Mouse (Mus musculus): ENCODE data around the gene B430306N03Rik. TPM values are rescaled to one million over a fixed set of nuclear protein-coding genes. Genes with fewer than 3 reads are reported as not detected.

Gene B430306N03Rik
- polyA plus RNA-seq, 1 experiment: 4.3 TPM

GRCm38 (mm10) chr17:48336857-48337256 is 20.9 kb downstream of the B430306N03Rik start:
- Histone ChIP-seq H3K4me1 (replicated peaks; ENCODE audit: control insufficient read depth, insufficient read depth, low read length) (no peaks in the 10 kb centered on the region), H3K27ac (ENCODE audit: control insufficient read depth, insufficient read depth, low read length) (no peak overlapping the region), H3K27me3 (ENCODE audit: control insufficient read depth, insufficient read depth, low read length) (no peaks in the 10 kb centered on the region), H3K4me3 (ENCODE audit: control insufficient read depth, insufficient read depth, low read length) (no peak overlapping the region), H3K36me3 (ENCODE audit: control insufficient read depth, insufficient read depth, low read length) (no peaks in the 10 kb centered on the region)
- TF ChIP-seq CTCF (IDR thresholded peaks at IDR 0.05; ENCODE audit: borderline replicate concordance, control insufficient read depth, extremely low read depth, insufficient read depth, low read length, poor library complexity) (peak; percentile 79; the same call in 1 of the 2 replicates), POLR2A (IDR thresholded peaks at IDR 0.05; ENCODE audit: control insufficient read depth, extremely low read depth, insufficient read depth, low read length, poor library complexity) (no peak)
- 1% methylated on average over 6 of the region's 6 CpGs for WGBS
- peak; percentile 83 for DNase-seq

GRCm38 (mm10) chr17:48340267-48340666 is 24.3 kb downstream of the B430306N03Rik start:
- Histone ChIP-seq H3K27me3 (ENCODE audit: control insufficient read depth, insufficient read depth, low read length) (no peaks in the 10 kb centered on the region), H3K27ac (ENCODE audit: control insufficient read depth, insufficient read depth, low read length) (no peak overlapping the region), H3K4me3 (ENCODE audit: control insufficient read depth, insufficient read depth, low read length) (no peak overlapping the region), H3K4me1 (replicated peaks; ENCODE audit: control insufficient read depth, insufficient read depth, low read length) (no peaks in the 10 kb centered on the region), H3K36me3 (ENCODE audit: control insufficient read depth, insufficient read depth, low read length) (no peaks in the 10 kb centered on the region)
- no peak for TF ChIP-seq CTCF (IDR thresholded peaks at IDR 0.05; ENCODE audit: borderline replicate concordance, control insufficient read depth, extremely low read depth, insufficient read depth, low read length, poor library complexity)
- TF ChIP-seq POLR2A (IDR thresholded peaks at IDR 0.05; ENCODE audit: control insufficient read depth, extremely low read depth, insufficient read depth, low read length, poor library complexity): no peak
- no peak for DNase-seq
- WGBS: 100% methylated on average over 1 of the region's 1 CpGs

- Histone ChIP-seq H3K4me3 (ENCODE audit: control insufficient read depth, insufficient read depth, low read length) (no peak overlapping the region), H3K36me3 (ENCODE audit: control insufficient read depth, insufficient read depth, low read length) (no peaks in the 10 kb centered on the region), H3K4me1 (replicated peaks; ENCODE audit: control insufficient read depth, insufficient read depth, low read length) (no peaks in the 10 kb centered on the region), H3K27ac (ENCODE audit: control insufficient read depth, insufficient read depth, low read length) (no peak overlapping the region), H3K27me3 (ENCODE audit: control insufficient read depth, insufficient read depth, low read length) (no peaks in the 10 kb centered on the region)
- WGBS: 37% methylated on average over 3 of the region's 3 CpGs
- TF ChIP-seq POLR2A (IDR thresholded peaks at IDR 0.05; ENCODE audit: control insufficient read depth, extremely low read depth, insufficient read depth, low read length, poor library complexity): no peak
- no peak for TF ChIP-seq CTCF (IDR thresholded peaks at IDR 0.05; ENCODE audit: borderline replicate concordance, control insufficient read depth, extremely low read depth, insufficient read depth, low read length, poor library complexity)
- no peak for DNase-seq
These were observed 26.0 kb downstream of the B430306N03Rik start for GRCm38 (mm10) chr17:48341947-48342346.

GRCm38 (mm10) chr17:48343065-48343464 is 27.1 kb downstream of the B430306N03Rik start:
- H3K36me3 ChIP-seq (ENCODE audit: control insufficient read depth, insufficient read depth, low read length): no peaks in the 10 kb centered on the region
- TF ChIP-seq POLR2A (IDR thresholded peaks at IDR 0.05; ENCODE audit: control insufficient read depth, extremely low read depth, insufficient read depth, low read length, poor library complexity) (no peak), CTCF (IDR thresholded peaks at IDR 0.05; ENCODE audit: borderline replicate concordance, control insufficient read depth, extremely low read depth, insufficient read depth, low read length, poor library complexity) (no peak)
- 99% methylated on average over 2 of the region's 2 CpGs for WGBS
- no peaks in the 10 kb centered on the region; the same call in 1 of the 2 replicates for H3K4me1 ChIP-seq (replicated peaks; ENCODE audit: control insufficient read depth, insufficient read depth, low read length)
- no peaks in the 10 kb centered on the region for H3K27me3 ChIP-seq (ENCODE audit: control insufficient read depth, insufficient read depth, low read length)
- no peak overlapping the region for H3K4me3 ChIP-seq (ENCODE audit: control insufficient read depth, insufficient read depth, low read length)
- no peak overlapping the region for H3K27ac ChIP-seq (ENCODE audit: control insufficient read depth, insufficient read depth, low read length)
- no peak for DNase-seq

GRCm38 (mm10) chr17:48345824-48346223 is 29.9 kb downstream of the B430306N03Rik start:
- Histone ChIP-seq H3K27ac (ENCODE audit: control insufficient read depth, insufficient read depth, low read length) (no peak overlapping the region), H3K36me3 (ENCODE audit: control insufficient read depth, insufficient read depth, low read length) (no peaks in the 10 kb centered on the region), H3K4me1 (replicated peaks; ENCODE audit: control insufficient read depth, insufficient read depth, low read length) (no peaks in the 10 kb centered on the region; the same call in 1 of the 2 replicates), H3K4me3 (ENCODE audit: control insufficient read depth, insufficient read depth, low read length) (no peak overlapping the region), H3K27me3 (ENCODE audit: control insufficient read depth, insufficient read depth, low read length) (no peaks in the 10 kb centered on the region)
- TF ChIP-seq CTCF (IDR thresholded peaks at IDR 0.05; ENCODE audit: borderline replicate concordance, control insufficient read depth, extremely low read depth, insufficient read depth, low read length, poor library complexity): no peak
- no peak for TF ChIP-seq POLR2A (IDR thresholded peaks at IDR 0.05; ENCODE audit: control insufficient read depth, extremely low read depth, insufficient read depth, low read length, poor library complexity)
- no peak for DNase-seq
- WGBS: 96% methylated on average over 4 of the region's 4 CpGs

GRCm38 (mm10) chr17:48346231-48346630 is 30.3 kb downstream of the B430306N03Rik start, which contains the start of gene Trem2:
Trem2 (plus strand) TSS chr17:48346401.
- no peak for DNase-seq
- no peak for TF ChIP-seq CTCF (IDR thresholded peaks at IDR 0.05; ENCODE audit: borderline replicate concordance, control insufficient read depth, extremely low read depth, insufficient read depth, low read length, poor library complexity)
- TF ChIP-seq POLR2A (IDR thresholded peaks at IDR 0.05; ENCODE audit: control insufficient read depth, extremely low read depth, insufficient read depth, low read length, poor library complexity): no peak

GRCm38 (mm10) chr17:48346834-48347233 is 30.9 kb downstream of the B430306N03Rik start:
- TF ChIP-seq POLR2A (IDR thresholded peaks at IDR 0.05; ENCODE audit: control insufficient read depth, extremely low read depth, insufficient read depth, low read length, poor library complexity) (no peak), CTCF (IDR thresholded peaks at IDR 0.05; ENCODE audit: borderline replicate concordance, control insufficient read depth, extremely low read depth, insufficient read depth, low read length, poor library complexity) (no peak)
- H3K4me3 ChIP-seq (ENCODE audit: control insufficient read depth, insufficient read depth, low read length): no peak overlapping the region
- H3K27ac ChIP-seq (ENCODE audit: control insufficient read depth, insufficient read depth, low read length): no peak overlapping the region
- WGBS: 79% methylated on average over 4 of the region's 4 CpGs
- no peak for DNase-seq
- H3K4me1 ChIP-seq (replicated peaks; ENCODE audit: control insufficient read depth, insufficient read depth, low read length): no peaks in the 10 kb centered on the region; the same call in 1 of the 2 replicates
- no peaks in the 10 kb centered on the region for H3K36me3 ChIP-seq (ENCODE audit: control insufficient read depth, insufficient read depth, low read length)
- no peaks in the 10 kb centered on the region for H3K27me3 ChIP-seq (ENCODE audit: control insufficient read depth, insufficient read depth, low read length)

More at GRCm38 (mm10) chr17:48346231-48346630, 30.3 kb downstream of the B430306N03Rik start, which contains the start of gene Trem2:
- H3K4me3 ChIP-seq (ENCODE audit: control insufficient read depth, insufficient read depth, low read length): no peak within 1 kb of the TSS
- H3K27ac ChIP-seq (ENCODE audit: control insufficient read depth, insufficient read depth, low read length): no peak within 1 kb of the TSS
- WGBS: 88% methylated on average over 5 of the region's 5 CpGs
- no peaks in the 10 kb centered on the region for H3K36me3 ChIP-seq (ENCODE audit: control insufficient read depth, insufficient read depth, low read length)
- no peaks in the 10 kb centered on the region; the same call in 1 of the 2 replicates for H3K4me1 ChIP-seq (replicated peaks; ENCODE audit: control insufficient read depth, insufficient read depth, low read length)
- H3K27me3 ChIP-seq (ENCODE audit: control insufficient read depth, insufficient read depth, low read length): no peaks in the 10 kb centered on the region

All from thymus, adult 2 months (tissue).